Mouse (Mus musculus): ENCODE results near the gene Fhit.
"Not testable (repeated sequence)": the region's sequence is repeated elsewhere in the genome, so short reads cannot be mapped to it uniquely, and the experiment has no call there.

The Fhit gene

GRCm38 (mm10) chr14:9976934-9977510, 1184.8 kb downstream of the Fhit start:
- CTCF ChIA-PET, result no interaction called here

GRCm38 (mm10) chr14:9974402-9974801, 1187.4 kb downstream of the Fhit start:
- CTCF ChIA-PET, result no interaction called here

- CTCF ChIA-PET, result no interaction called here
Measured at GRCm38 (mm10) chr14:9963853-9964252, 1198.0 kb downstream of the Fhit start.

- CTCF ChIA-PET, result no interaction called here
Measured at GRCm38 (mm10) chr14:9960396-9960795, 1201.4 kb downstream of the Fhit start.

- CTCF ChIA-PET, result no interaction called here
Measured at GRCm38 (mm10) chr14:9899494-9899893, 1262.3 kb downstream of the Fhit start.

- CTCF ChIA-PET, result no interaction called here
Measured at GRCm38 (mm10) chr14:9896556-9896955, 1265.3 kb downstream of the Fhit start.

- CTCF ChIA-PET, result no interaction called here
Measured at GRCm38 (mm10) chr14:9852041-9852440, 1309.8 kb downstream of the Fhit start.

- CTCF ChIA-PET, result no interaction called here
Measured at GRCm38 (mm10) chr14:9832290-9832689, 1329.5 kb downstream of the Fhit start.

GRCm38 (mm10) chr14:9828699-9829240, 1333.1 kb downstream of the Fhit start:
- CTCF ChIA-PET, result not testable (repeated sequence)

- CTCF ChIA-PET, result no interaction called here
Measured at GRCm38 (mm10) chr14:9815963-9816362, 1345.9 kb downstream of the Fhit start.

GRCm38 (mm10) chr14:9811847-9812321, 1350.0 kb downstream of the Fhit start:
- CTCF ChIA-PET, result no interaction called here

- CTCF ChIA-PET, result no interaction called here
Measured at GRCm38 (mm10) chr14:9811177-9811846, 1350.5 kb downstream of the Fhit start.

GRCm38 (mm10) chr14:9793403-9793802, 1368.4 kb downstream of the Fhit start:
- CTCF ChIA-PET, result no interaction called here

GRCm38 (mm10) chr14:9788402-9788950, 1373.4 kb downstream of the Fhit start:
- CTCF ChIA-PET, result no interaction called here

GRCm38 (mm10) chr14:9787389-9787788, 1374.4 kb downstream of the Fhit start:
- CTCF ChIA-PET, result no interaction called here

- CTCF ChIA-PET, result no interaction called here
Measured at GRCm38 (mm10) chr14:9785861-9786260, 1376.0 kb downstream of the Fhit start.

- CTCF ChIA-PET, result no interaction called here
Measured at GRCm38 (mm10) chr14:9751341-9751740, 1410.5 kb downstream of the Fhit start.

- CTCF ChIA-PET, result no interaction called here
Measured at GRCm38 (mm10) chr14:9748709-9749108, 1413.1 kb downstream of the Fhit start.

GRCm38 (mm10) chr14:9721917-9722472, 1439.8 kb downstream of the Fhit start:
- CTCF ChIA-PET, result no interaction called here

- CTCF ChIA-PET, result no interaction called here
Measured at GRCm38 (mm10) chr14:9698621-9699020, 1463.2 kb downstream of the Fhit start.

- CTCF ChIA-PET, result interaction anchor here (0.6 kb wide), 1 partner anchor 1975 kb away, joined by 3 read pairs; no protein-coding TSS in a partner anchor
Measured at GRCm38 (mm10) chr14:9697101-9697500, 1464.7 kb downstream of the Fhit start.

GRCm38 (mm10) chr14:9696004-9696403, 1465.8 kb downstream of the Fhit start:
- CTCF ChIA-PET, result no interaction called here

- CTCF ChIA-PET, result no interaction called here
Measured at GRCm38 (mm10) chr14:9695217-9695690, 1466.6 kb downstream of the Fhit start.

Measured in spleen, embryonic (tissue).